Comparison of ENCODE assay signal across 20 mouse cellular contexts in genomic region chr12:83232916-83233315, GRCm38 (mm10).
DNase-seq lines count a peak whose midpoint lies in the region; ATAC-seq lines count a peak whose summit lies in the region.
"Had no signal": no experiment of that assay in that cellular context is flagged by ENCODE, and none has a peak within 500 bp of the region (broad histone marks: within the 10 kb centered on the region; RNA-seq: fewer than 3 reads in every experiment).

No protein-coding gene starts in this region.

- H3K4me3 ChIP-seq in heart, embryonic 10.5 days = no peak overlapping the region
- H3K4me3 ChIP-seq in heart, embryonic 12.5 days = no peak overlapping the region
- H3K4me3 ChIP-seq in midbrain, embryonic 15.5 days = no peak overlapping the region
- H3K4me3 ChIP-seq in midbrain, embryonic 11.5 days (ENCODE audit: low read depth, low read length) = no peak overlapping the region
- H3K4me3 ChIP-seq: kidney, embryonic 15.5 days; limb, embryonic 12.5 days; liver, embryonic 12.5 days; myocyte; neural tube, embryonic 12.5 days had no signal

- WGBS in heart, embryonic 10.5 days = 66% methylated on average over 5 of the region's 5 CpGs
- 60% methylated on average over 5 of the region's 5 CpGs for WGBS in heart, embryonic 12.5 days
- 54% methylated on average over 5 of the region's 5 CpGs for WGBS in midbrain, embryonic 15.5 days
- 67% methylated on average over 5 of the region's 5 CpGs for WGBS in midbrain, embryonic 11.5 days

- no peaks in the 10 kb centered on the region for H3K36me3 ChIP-seq in heart, embryonic 10.5 days
- H3K36me3 ChIP-seq in heart, embryonic 12.5 days = no peaks in the 10 kb centered on the region
- H3K36me3 ChIP-seq in midbrain, embryonic 15.5 days (replicated peaks) = no peaks in the 10 kb centered on the region
- H3K36me3 ChIP-seq in midbrain, embryonic 11.5 days (ENCODE audit: control insufficient read depth, insufficient read depth, low read length) = no peaks in the 10 kb centered on the region
- H3K36me3 ChIP-seq: kidney, embryonic 15.5 days; limb, embryonic 12.5 days; liver, embryonic 12.5 days; neural tube, embryonic 12.5 days had no signal

- ATAC-seq in heart, embryonic 12.5 days (ENCODE audit: insufficient number of reproducible peaks, low FRiP score) = no peak
- ATAC-seq in midbrain, embryonic 15.5 days (replicated peaks) = no peak
- ATAC-seq in midbrain, embryonic 11.5 days (ENCODE audit: low FRiP score) = no peak
- ATAC-seq: CD4-positive, CD25-positive, alpha-beta regulatory T cell, adult 4 months; forebrain, embryonic 14.5 days; hindbrain, embryonic 16.5 days; liver, embryonic 12.5 days; liver, postnatal 0 days had no signal

- peak overlapping the region; percentile 36; the same call in 1 of the 2 replicates for H3K27ac ChIP-seq in heart, embryonic 10.5 days
- H3K27ac ChIP-seq in heart, embryonic 12.5 days (ENCODE audit: poor library complexity, severe bottlenecking) = no peak overlapping the region
- peak overlapping the region; percentile 29; the same call in 1 of the 2 replicates for H3K27ac ChIP-seq in midbrain, embryonic 15.5 days
- no peak overlapping the region for H3K27ac ChIP-seq in midbrain, embryonic 11.5 days (ENCODE audit: low read depth, low read length)
- H3K27ac ChIP-seq: kidney, embryonic 15.5 days; limb, embryonic 12.5 days; liver, embryonic 12.5 days; neural tube, embryonic 12.5 days had no signal

- peak; percentile 14 for DNase-seq in embryo, embryonic 10 days (ENCODE audit: low spot score)
- DNase-seq in embryo, embryonic 10.5 days (ENCODE audit: low spot score) = no peak
- DNase-seq in heart, embryonic 10.5 days (ENCODE audit: low spot score) = no peak
- no peak for DNase-seq in midbrain, embryonic 11.5 days (ENCODE audit: low spot score, missing footprints)
- peak; percentile 8 for DNase-seq in gonadal fat pad, adult 2 months (ENCODE audit: low read depth)
- DNase-seq: kidney, adult 18-20 months; liver, postnatal 0 days; lung, postnatal 36 days; thymus, adult 2 months; thymus, postnatal 36 days had no signal

- H3K9ac ChIP-seq in heart, embryonic 12.5 days = no peak overlapping the region
- H3K9ac ChIP-seq in midbrain, embryonic 15.5 days = no peak overlapping the region
- no peak overlapping the region for H3K9ac ChIP-seq in midbrain, embryonic 11.5 days (ENCODE audit: low read length)
- H3K9ac ChIP-seq: kidney, embryonic 15.5 days; limb, embryonic 12.5 days; liver, embryonic 12.5 days; liver, postnatal 0 days; neural tube, embryonic 12.5 days had no signal

- no peak overlapping the region for H3K4me2 ChIP-seq in heart, embryonic 12.5 days
- H3K4me2 ChIP-seq in midbrain, embryonic 15.5 days = no peak overlapping the region
- no peak overlapping the region for H3K4me2 ChIP-seq in midbrain, embryonic 11.5 days
- H3K4me2 ChIP-seq: kidney, embryonic 15.5 days; limb, embryonic 12.5 days; liver, embryonic 12.5 days; neural tube, embryonic 12.5 days had no signal

- H3K27me3 ChIP-seq in heart, embryonic 10.5 days (ENCODE audit: insufficient read depth, poor library complexity, severe bottlenecking) = no peaks in the 10 kb centered on the region
- H3K27me3 ChIP-seq in heart, embryonic 12.5 days (replicated peaks) = no peaks in the 10 kb centered on the region
- no peaks in the 10 kb centered on the region for H3K27me3 ChIP-seq in midbrain, embryonic 15.5 days (replicated peaks)
- no peaks in the 10 kb centered on the region for H3K27me3 ChIP-seq in midbrain, embryonic 11.5 days (ENCODE audit: control insufficient read depth, insufficient read depth, low read length)
- H3K27me3 ChIP-seq: kidney, embryonic 15.5 days; limb, embryonic 12.5 days; liver, embryonic 12.5 days; neural tube, embryonic 12.5 days had no signal

- peaks cover 28% of the 10 kb centered on the region for H3K4me1 ChIP-seq in heart, embryonic 10.5 days
- peaks cover 32% of the 10 kb centered on the region for H3K4me1 ChIP-seq in heart, embryonic 12.5 days (replicated peaks)
- H3K4me1 ChIP-seq in midbrain, embryonic 15.5 days = peaks cover 12% of the 10 kb centered on the region
- H3K4me1 ChIP-seq in midbrain, embryonic 11.5 days (ENCODE audit: control insufficient read depth, insufficient read depth, low read length) = peaks cover 11% of the 10 kb centered on the region
- H3K4me1 ChIP-seq: limb, embryonic 12.5 days; liver, embryonic 12.5 days had no signal

- 0 out of 2 replicates have a peak, but pooled peaks cover 2% of the 10 kb centered on the region for H3K9me3 ChIP-seq in heart, embryonic 10.5 days
- H3K9me3 ChIP-seq in heart, embryonic 12.5 days (replicated peaks) = no peaks in the 10 kb centered on the region
- H3K9me3 ChIP-seq in midbrain, embryonic 15.5 days = no peaks in the 10 kb centered on the region
- H3K9me3 ChIP-seq in midbrain, embryonic 11.5 days (ENCODE audit: control insufficient read depth, low read length) = no peaks in the 10 kb centered on the region

Comparison
In these comparisons a context has a peak if more than half of its experiments do, and no peak if none do; other contexts are left out.
1. DNase-seq: peak in embryo, embryonic 10 days (single experiment) and gonadal fat pad, adult 2 months (single experiment); none in embryo, embryonic 10.5 days (single experiment), heart, embryonic 10.5 days (single experiment) and midbrain, embryonic 11.5 days (single experiment).
2. H3K27ac ChIP-seq: peak in heart, embryonic 10.5 days (single experiment) and midbrain, embryonic 15.5 days (single experiment); none in heart, embryonic 12.5 days (single experiment) and midbrain, embryonic 11.5 days (single experiment).